Mouse (Mus musculus) kidney, postnatal 0 days (tissue): ENCODE data around the gene Sall2. TPM values are rescaled to one million over a fixed set of nuclear protein-coding genes. Genes with fewer than 3 reads are reported as not detected.

ENCODE experiments used
- ATAC-seq: fragments of 200-750 bp; cut with Nextera tagmentation; replicated peaks from 2 replicates; pipeline ENCODE4 v1.8.0; 2017; ENCODE audit warnings: low read depth, moderate number of reproducible peaks, moderate TSS enrichment, moderate library complexity; ENCODE audit not compliant: low FRiP score
- DNase-seq: peaks from one replicate; pipeline ENCODE4 v3.0.0-alpha.2; 2016; ENCODE audit warnings: low spot score
- H3K27ac ChIP-seq: fragments of 300-500 bp; sonication (generic); 2 replicates; pipeline ENCODE4 v1.5.1; 2014; ENCODE audit warnings: mild to moderate bottlenecking
- H3K27me3 ChIP-seq: fragments of 300-500 bp; sonication (generic); 2 replicates; pipeline ENCODE4 v1.6.1; 2014; ENCODE audit warnings: low read length, mixed read lengths; ENCODE audit not compliant: insufficient read depth
- H3K36me3 ChIP-seq: fragments of 300-500 bp; sonication (generic); 2 replicates; pipeline ENCODE4 v1.6.1; 2014; ENCODE audit warnings: low read length, mixed read lengths; ENCODE audit not compliant: insufficient read depth
- H3K4me1 ChIP-seq: fragments of 300-500 bp; sonication (generic); replicated peaks from 2 replicates; pipeline ENCODE4 v1.6.1; 2014; ENCODE audit warnings: antibody characterized with exemption, low read length, mixed read lengths; ENCODE audit not compliant: insufficient read depth
- H3K4me2 ChIP-seq: fragments of 300-500 bp; sonication (generic); 2 replicates; pipeline ENCODE4 v1.6.1; 2014; ENCODE audit warnings: mild to moderate bottlenecking, low read length, moderate library complexity, mixed read lengths
- H3K4me3 ChIP-seq: fragments of 300-500 bp; sonication (generic); replicated peaks from 2 replicates; pipeline ENCODE4 v1.5.1; 2014; ENCODE audit warnings: low read depth, low read length
- H3K9ac ChIP-seq: fragments of 300-500 bp; sonication (generic); 2 replicates; pipeline ENCODE4 v1.6.1; 2014; ENCODE audit warnings: low read depth, low read length
- H3K9me3 ChIP-seq: fragments of 300-500 bp; sonication (generic); replicated peaks from 2 replicates; pipeline ENCODE4 v1.6.1; 2016; ENCODE audit warnings: low read length, inconsistent platforms, mixed read lengths
- CTCF ChIP-seq: IDR thresholded peaks from 2 replicates; pipeline ENCODE4 v1.5.1; 2016; ENCODE audit warnings: antibody characterized with exemption, low read depth, mild to moderate bottlenecking, moderate library complexity
- WGBS: fragments of 180-500 bp; shearing (Covaris S2); extraction: QIAGEN DNeasy Blood & Tissue Kit; methylation state at CpG from one replicate; pipeline ENCODE4 v1.1.7; 2014; 5-methylcytosine and 5-hydroxymethylcytosine counted together
- polyA plus RNA-seq: library from polyadenylated mRNA; unstranded; fragments of >200 nt; fragmentation: Nextera tagmentation; extraction: Ambion mirVana; gene quantifications from 2 replicates; pipeline ENCODE4 v1.2.1, GENCODE M21; 2015

The Sall2 gene
- polyA plus RNA-seq, 1 experiment from 2014 or later, result 20.9 TPM

- no peaks in the 10 kb centered on the region for H3K9me3 ChIP-seq
- peaks cover 6% of the 10 kb centered on the region; the same call in 1 of the 2 replicates for H3K4me1 ChIP-seq
- ATAC-seq, result peak; percentile 98
- peak; percentile 99 for DNase-seq
- H3K4me3 ChIP-seq, result peak within 1 kb of the TSS; percentile 83
- under 1% methylated on average over 64 of the region's 66 CpGs for WGBS
- peak within 1 kb of the TSS; percentile 66 for H3K4me2 ChIP-seq
- H3K27ac ChIP-seq, result peak within 1 kb of the TSS; percentile 92
- peak; percentile 100 for TF ChIP-seq CTCF
- no peaks in the 10 kb centered on the region for H3K27me3 ChIP-seq
- H3K9ac ChIP-seq, result peak within 1 kb of the TSS; percentile 84
- H3K36me3 ChIP-seq, result 0 out of 2 replicates have a peak, but pooled peaks cover 6% of the 10 kb centered on the region
Observed at GRCm38 (mm10) chr14:52278932-52279746, 49.4 kb downstream of the Sall2 start, which contains the start of the genes Tox4 and Rab2b. Gene Tox4, plus strand, starts transcription at chr14:52279146. Gene Rab2b, minus strand, starts transcription at chr14:52279545.

GRCm38 (mm10) chr14:52277210-52277609 is 51.4 kb downstream of the Sall2 start:
- 94% methylated on average over 4 of the region's 4 CpGs for WGBS
- Histone ChIP-seq H3K9ac (no peak overlapping the region), H3K27me3 (no peaks in the 10 kb centered on the region), H3K4me1 (peaks cover 6% of the 10 kb centered on the region; the same call in 1 of the 2 replicates), H3K36me3 (0 out of 2 replicates have a peak, but pooled peaks cover 6% of the 10 kb centered on the region), H3K4me2 (no peak overlapping the region), H3K27ac (no peak overlapping the region), H3K9me3 (no peaks in the 10 kb centered on the region), H3K4me3 (no peak overlapping the region)
- DNase-seq (no peak), ATAC-seq (no peak)
- TF ChIP-seq CTCF, result no peak

- no peak for TF ChIP-seq CTCF
- DNase-seq (no peak), ATAC-seq (no peak; the same call in 1 of the 2 replicates)
- Histone ChIP-seq H3K4me1 (no peaks in the 10 kb centered on the region), H3K27me3 (no peaks in the 10 kb centered on the region), H3K9me3 (no peaks in the 10 kb centered on the region), H3K27ac (no peak overlapping the region), H3K4me3 (no peak overlapping the region), H3K4me2 (no peak overlapping the region), H3K36me3 (0 out of 2 replicates have a peak, but pooled peaks cover 14% of the 10 kb centered on the region), H3K9ac (no peak overlapping the region)
- 61% methylated on average over 3 of the region's 3 CpGs for WGBS
Observed at GRCm38 (mm10) chr14:52272781-52273180, 55.8 kb downstream of the Sall2 start.

Other genes starting within 250 kb of the Sall2 start
- gene Hnrnpc, start 224.7 kb downstream of the Sall2 start, polyA plus RNA-seq, result 367 and 400 TPM in 2 replicates
- 51.1 and 51.2 TPM in 2 replicates for gene Rpgrip1, start 218.1 kb downstream of the Sall2 start, polyA plus RNA-seq
- gene Supt16, start 131.3 kb downstream of the Sall2 start, polyA plus RNA-seq, result 38.5 and 44.5 TPM in 2 replicates
- gene Chd8, start 71.0 kb downstream of the Sall2 start, polyA plus RNA-seq, result 22.0 and 23.3 TPM in 2 replicates
- 30.8 and 34.4 TPM in 2 replicates for gene Tox4, start 49.6 kb downstream of the Sall2 start, polyA plus RNA-seq
- 12.6 and 14.3 TPM in 2 replicates for gene Rab2b, start 49.2 kb downstream of the Sall2 start, polyA plus RNA-seq
- gene Mettl3, start 23.6 kb downstream of the Sall2 start, polyA plus RNA-seq, result 24.7 and 27.3 TPM in 2 replicates
- gene Olfr1513, start 27.6 kb upstream of the Sall2 start, polyA plus RNA-seq, result not detected in 2 replicates
- not detected in 2 replicates for gene Olfr1512, start 50.4 kb upstream of the Sall2 start, polyA plus RNA-seq
- not detected in 2 replicates for gene Olfr1511, start 68.6 kb upstream of the Sall2 start, polyA plus RNA-seq
- not detected in 2 replicates for gene Olfr1510, start 85.6 kb upstream of the Sall2 start, polyA plus RNA-seq
- gene Olfr1509, start 114.2 kb upstream of the Sall2 start, polyA plus RNA-seq, result not detected in 2 replicates
- not detected in 2 replicates for gene Olfr1508, start 138.7 kb upstream of the Sall2 start, polyA plus RNA-seq
- not detected in 2 replicates for gene Olfr1507, start 167.0 kb upstream of the Sall2 start, polyA plus RNA-seq